In the genomic region with DNA sequence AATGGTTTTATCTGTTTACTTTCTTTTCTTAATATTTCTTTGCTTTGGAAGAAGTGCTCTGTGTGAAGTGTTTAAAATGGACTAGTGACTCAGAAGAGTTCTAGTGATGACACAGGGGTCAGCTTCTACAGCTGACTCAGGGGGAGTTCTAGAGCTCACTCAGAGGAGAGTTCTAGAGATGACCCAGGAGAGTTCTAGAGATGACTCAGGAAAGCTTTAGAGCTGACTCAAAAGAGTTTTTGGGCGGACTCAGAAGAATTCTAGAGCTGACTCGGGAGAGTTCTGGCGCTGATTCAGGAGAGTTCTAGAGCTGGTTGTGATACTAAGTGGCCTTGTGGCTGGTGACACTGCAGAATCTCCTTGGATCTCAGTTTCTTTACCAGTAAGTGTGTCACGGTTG, we compare ENCODE assay signal across 27 mouse cellular contexts.
"Had no signal": no experiment of that assay in that cellular context is flagged by ENCODE, and none has a peak within 500 bp of the region (broad histone marks: within the 10 kb centered on the region; RNA-seq: fewer than 3 reads in every experiment).

No protein-coding gene starts in this region.

- H3K9me3 ChIP-seq: embryonic facial prominence, embryonic 10.5 days; embryonic facial prominence, embryonic 12.5 days; embryonic facial prominence, embryonic 13.5 days; embryonic facial prominence, embryonic 15.5 days; forebrain, embryonic 10.5 days; forebrain, embryonic 12.5 days; forebrain, embryonic 13.5 days; forebrain, embryonic 15.5 days had no signal

- H3K36me3 ChIP-seq: embryonic facial prominence, embryonic 10.5 days; embryonic facial prominence, embryonic 12.5 days; embryonic facial prominence, embryonic 13.5 days; embryonic facial prominence, embryonic 15.5 days; forebrain, embryonic 10.5 days; forebrain, embryonic 12.5 days; forebrain, embryonic 15.5 days had no signal

- H3K4me2 ChIP-seq: embryonic facial prominence, embryonic 12.5 days; embryonic facial prominence, embryonic 13.5 days; embryonic facial prominence, embryonic 15.5 days; forebrain, embryonic 12.5 days; forebrain, embryonic 13.5 days; forebrain, embryonic 15.5 days had no signal

- H3K4me1 ChIP-seq: embryonic facial prominence, embryonic 15.5 days; forebrain, embryonic 12.5 days had no signal

- ATAC-seq: forebrain, embryonic 13.5 days; forebrain, embryonic 14.5 days; forebrain, embryonic 15.5 days; forebrain, embryonic 16.5 days; forebrain, postnatal 0 days had no signal

- H3K27ac ChIP-seq: embryonic facial prominence, embryonic 10.5 days; embryonic facial prominence, embryonic 12.5 days; embryonic facial prominence, embryonic 13.5 days; embryonic facial prominence, embryonic 15.5 days; forebrain, embryonic 10.5 days; forebrain, embryonic 12.5 days; forebrain, embryonic 13.5 days; forebrain, embryonic 15.5 days; gastrocnemius, adult 2 months; heart, adult 2 months had no signal

- H3K27me3 ChIP-seq: embryonic facial prominence, embryonic 12.5 days; embryonic facial prominence, embryonic 13.5 days; embryonic facial prominence, embryonic 15.5 days; forebrain, embryonic 12.5 days; forebrain, embryonic 13.5 days; forebrain, embryonic 15.5 days had no signal

- H3K4me3 ChIP-seq: embryonic facial prominence, embryonic 10.5 days; embryonic facial prominence, embryonic 12.5 days; embryonic facial prominence, embryonic 13.5 days; embryonic facial prominence, embryonic 15.5 days; erythroblast, embryonic 14.5 days; forebrain, embryonic 10.5 days; forebrain, embryonic 12.5 days; forebrain, embryonic 13.5 days; forebrain, embryonic 15.5 days; gastrocnemius, adult 2 months; heart, adult 2 months had no signal

- DNase-seq: cerebellum, adult 8-10 months; cerebellum, adult 9-10 months; cerebellum, adult 9-11 months; cerebellum, postnatal 10 days; cerebellum, postnatal 14 days; cerebellum, postnatal 25 days; cerebellum, postnatal 36 days; embryo, embryonic 11 days; forebrain, postnatal 0 days; gastrocnemius, adult 2 months; gastrocnemius, postnatal 10 days; gastrocnemius, postnatal 14 days; gastrocnemius, postnatal 25 days; gastrocnemius, postnatal 36 days; heart, adult 11 months; heart, adult 2 months had no signal

- H3K9ac ChIP-seq: embryonic facial prominence, embryonic 12.5 days; embryonic facial prominence, embryonic 13.5 days; embryonic facial prominence, embryonic 15.5 days; forebrain, embryonic 12.5 days; forebrain, embryonic 13.5 days; forebrain, embryonic 15.5 days; forebrain, postnatal 0 days had no signal
